Mouse (Mus musculus): ENCODE measurements around the gene Atm. TPM values are rescaled to one million over a fixed set of nuclear protein-coding genes. Genes with fewer than 3 reads are reported as not detected.
A peak's percentile ranks its signal among the peaks of the same experiment; 100 is the strongest.

The Atm gene
- total RNA-seq (2021): 10 to 100 TPM; 24.2 to 27.5 TPM
- long read RNA-seq, partial matches to known transcripts: 2 of 3 reads
- long read RNA-seq, other reads (novel, unspliced or antisense): 1 of 3 reads

DNA sequence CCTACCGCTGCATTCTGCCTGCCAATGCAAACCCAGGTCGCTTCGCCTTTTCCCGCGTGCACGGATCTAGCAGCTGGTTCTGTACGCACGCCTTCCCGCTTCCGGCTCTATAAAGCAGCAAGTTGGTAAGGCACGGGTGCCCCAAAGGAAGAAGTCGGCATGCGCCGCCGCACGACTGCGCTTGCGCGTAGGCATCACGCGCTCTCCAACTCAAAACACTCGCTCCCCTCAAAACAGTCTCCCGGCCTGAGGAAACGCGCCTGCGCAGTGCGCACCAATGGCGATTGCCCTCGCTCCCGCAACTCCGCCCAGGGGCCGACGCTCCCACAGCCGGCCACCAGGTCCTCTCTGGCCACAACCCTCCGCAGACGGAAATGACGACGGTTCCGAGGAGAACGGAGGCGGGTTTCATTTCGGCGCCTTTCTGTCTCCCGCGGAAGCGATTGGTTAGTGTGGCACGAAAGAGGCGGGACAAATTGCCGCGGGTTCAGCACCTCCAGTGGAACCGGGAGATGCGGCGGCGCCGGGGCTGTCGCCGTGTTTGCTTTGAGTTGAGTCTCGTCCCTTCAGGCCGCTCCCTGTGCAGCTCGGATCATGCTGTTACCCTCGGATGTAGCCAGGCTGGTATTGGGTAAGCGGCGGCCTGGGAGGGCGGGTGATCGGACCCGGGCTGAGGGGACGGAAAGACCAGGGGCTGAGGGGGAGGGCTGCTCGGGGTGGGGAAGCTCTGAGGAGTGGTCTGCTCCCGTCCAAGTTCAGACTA is at the start of gene Atm, which contains the start of gene Npat:
Gene Atm (minus strand): TSS at position 183 of the 763 bp plus-strand sequence.
Gene Npat (plus strand): TSS at position 490 of the 763 bp plus-strand sequence.
- peak; percentile 99 for DNase-seq (ENCODE audit: low spot score in 2 of 2)

DNA sequence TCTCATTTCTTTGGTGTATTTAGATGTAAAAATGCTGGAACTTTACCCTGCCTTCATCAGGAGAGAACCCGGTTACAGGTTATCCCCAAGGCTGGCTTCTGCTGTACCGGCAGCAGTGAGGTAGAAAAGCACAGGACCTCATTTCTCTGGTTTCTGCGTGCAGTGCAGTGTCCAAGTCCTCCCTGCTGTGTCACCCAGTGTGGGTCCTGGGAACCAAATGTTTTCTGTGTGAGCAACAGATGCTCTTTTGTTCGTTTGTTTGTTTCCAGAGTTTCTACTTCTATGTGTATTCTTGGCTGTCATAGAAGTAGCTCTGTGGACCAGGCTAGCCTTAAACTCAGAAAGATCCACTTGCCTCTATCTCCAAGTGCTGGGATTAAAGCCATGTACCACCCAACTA is 45.3 kb upstream of the Atm start:
- no peak for DNase-seq (ENCODE audit: low spot score in 2 of 2)

DNA sequence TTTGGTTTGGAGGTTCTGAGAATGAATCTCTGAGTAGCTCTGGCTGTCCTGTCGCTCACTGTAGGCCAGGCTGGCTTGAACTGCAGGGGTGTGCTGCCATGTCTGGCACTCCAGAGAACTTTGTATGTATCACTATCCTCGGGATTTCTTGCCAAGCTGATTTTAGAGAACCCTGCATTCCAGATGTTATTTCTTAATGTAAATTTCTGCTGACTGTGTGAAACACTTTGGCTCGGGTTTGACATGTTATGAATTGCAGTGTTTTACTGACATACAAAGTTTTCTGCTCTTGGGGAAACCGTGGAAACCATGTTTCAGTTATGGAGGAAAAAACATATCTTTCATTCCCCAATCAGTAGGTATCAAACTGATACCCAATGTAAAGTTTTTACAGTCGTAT is 39.2 kb upstream of the Atm start:
- no peak for DNase-seq (ENCODE audit: low spot score in 2 of 2)

DNA sequence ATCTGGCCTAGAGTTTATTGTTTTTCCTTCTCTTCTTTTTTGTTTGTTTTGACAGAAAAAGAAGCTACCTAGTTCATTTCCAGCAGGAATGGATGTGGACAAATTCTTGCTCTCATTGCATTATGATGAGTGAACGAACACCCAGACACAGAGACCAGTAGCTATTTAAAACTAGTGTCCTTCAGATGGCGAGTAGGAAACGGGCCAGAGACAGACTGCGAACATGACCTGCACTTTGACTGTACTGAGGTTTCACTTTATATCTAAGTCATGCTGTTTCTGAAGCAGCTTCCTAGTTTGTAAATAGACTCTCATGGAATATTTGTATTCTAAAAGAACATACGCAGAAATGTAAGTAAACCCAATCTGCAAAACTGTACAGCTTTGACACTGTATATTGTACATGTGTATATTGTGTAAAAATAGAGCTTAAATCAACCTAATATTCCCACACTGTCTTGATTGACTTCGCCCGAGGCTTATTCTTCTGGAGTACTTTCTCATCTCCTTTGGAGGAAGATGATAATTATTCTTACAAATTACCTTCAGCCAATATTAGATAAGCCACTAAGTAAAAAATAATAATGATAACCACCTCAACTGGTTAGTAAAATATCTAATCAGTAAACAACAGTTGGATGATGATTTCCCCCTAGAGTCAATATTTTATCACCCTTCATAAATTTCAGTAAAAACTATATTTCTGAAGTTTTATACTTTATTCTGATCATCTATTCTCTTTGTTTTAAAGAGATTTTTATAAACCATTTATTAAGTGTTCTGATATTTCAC is 36.2 kb upstream of the Atm start:
- DNase-seq (ENCODE audit: low spot score in 2 of 2): no peak

DNA sequence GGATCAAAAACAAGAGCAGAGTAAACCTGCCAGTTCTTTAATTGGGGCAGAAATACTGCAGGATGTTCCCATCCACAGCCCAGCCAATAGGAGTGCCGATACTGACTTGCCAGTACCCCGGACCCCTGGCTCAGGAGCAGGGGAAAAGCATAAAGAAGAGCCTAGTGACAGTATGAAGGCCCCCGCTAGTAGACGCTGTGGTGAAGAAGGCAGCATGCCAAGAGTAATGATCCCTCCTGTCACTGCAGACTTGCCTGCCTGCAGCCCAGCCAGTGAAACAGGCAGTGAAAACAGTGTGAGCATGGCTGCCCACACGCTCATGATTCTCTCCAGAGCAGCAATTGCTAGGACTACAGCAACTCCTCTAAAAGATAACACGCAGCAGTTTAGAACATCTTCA is 34.1 kb upstream of the Atm start:
- peak; percentile 36 to 54 for DNase-seq (ENCODE audit: low spot score in 2 of 2)

DNA sequence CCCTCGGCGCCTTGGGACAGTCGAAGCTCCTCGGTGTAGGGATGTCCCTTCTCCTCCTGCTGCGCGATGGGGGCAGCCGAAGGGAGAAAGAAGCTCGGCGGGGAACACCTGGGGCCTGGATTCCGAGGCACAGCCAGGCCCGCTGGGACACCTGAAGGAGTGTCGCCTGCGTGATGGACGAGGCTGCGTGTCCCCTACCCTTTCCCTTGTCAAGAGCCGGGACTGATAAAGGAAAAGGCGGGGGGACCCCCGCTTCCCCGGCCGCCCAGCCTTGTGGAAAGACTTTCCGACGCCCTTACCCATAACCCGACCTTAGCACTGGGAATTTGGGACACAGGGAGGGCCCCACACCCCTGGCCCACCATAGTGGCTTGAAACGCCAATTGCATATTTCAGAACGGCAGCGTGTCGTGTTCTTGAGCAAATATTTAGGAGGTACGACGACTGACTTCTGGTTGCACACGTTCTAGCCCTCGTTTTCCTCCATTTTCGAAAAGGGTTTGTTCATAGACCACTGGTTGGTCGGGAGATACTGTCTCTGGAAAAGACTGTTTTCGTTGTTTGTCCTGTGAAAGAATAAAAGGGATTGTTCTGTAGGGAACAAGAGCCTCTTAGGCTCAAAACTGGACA is 911 bp upstream of the Atm start:
- no peak for DNase-seq (ENCODE audit: low spot score in 2 of 2)

DNA sequence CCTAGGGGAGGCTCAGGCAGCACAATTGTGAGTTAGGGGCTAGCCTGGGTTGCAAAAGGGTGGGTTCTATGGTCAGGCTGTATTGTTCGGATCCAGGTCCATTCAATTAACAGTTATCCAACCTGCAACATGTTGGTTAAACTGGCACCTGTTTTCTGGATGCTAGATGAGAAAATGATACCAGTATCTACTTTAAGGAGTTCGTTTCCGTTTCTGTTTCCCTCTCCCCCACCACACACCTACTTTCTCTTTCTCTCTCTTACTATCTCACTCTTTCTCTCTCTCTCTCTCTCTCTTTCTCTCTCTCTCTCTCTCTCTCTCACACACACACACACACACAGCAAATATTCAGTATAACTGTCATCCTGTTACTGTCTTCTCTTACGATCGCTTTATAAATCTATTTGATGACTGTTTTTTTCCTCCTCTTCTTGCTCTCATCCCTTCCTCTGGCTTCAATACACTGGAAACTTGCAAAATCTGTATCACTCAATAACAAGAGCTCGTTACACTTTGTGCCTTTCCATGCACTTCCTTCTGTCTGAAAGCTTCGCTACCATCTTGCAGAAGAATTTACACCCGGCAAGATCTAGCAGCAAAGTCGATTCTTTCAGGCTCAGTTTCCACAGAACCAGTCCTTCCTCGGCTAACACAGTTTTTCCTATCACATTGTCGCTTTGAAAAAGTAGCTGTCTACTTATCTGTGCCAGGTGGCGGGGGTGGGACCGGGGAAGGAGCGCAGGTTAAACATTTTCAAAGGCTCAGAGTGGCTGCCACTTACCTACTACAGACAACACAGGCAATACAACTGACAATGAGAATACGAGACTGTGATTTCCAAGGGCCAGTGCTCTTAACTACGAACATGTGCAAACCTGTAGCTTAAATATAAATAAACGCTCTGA is 872 bp downstream of the Atm start:
- DNase-seq (ENCODE audit: low spot score in 2 of 2): no peak

DNA sequence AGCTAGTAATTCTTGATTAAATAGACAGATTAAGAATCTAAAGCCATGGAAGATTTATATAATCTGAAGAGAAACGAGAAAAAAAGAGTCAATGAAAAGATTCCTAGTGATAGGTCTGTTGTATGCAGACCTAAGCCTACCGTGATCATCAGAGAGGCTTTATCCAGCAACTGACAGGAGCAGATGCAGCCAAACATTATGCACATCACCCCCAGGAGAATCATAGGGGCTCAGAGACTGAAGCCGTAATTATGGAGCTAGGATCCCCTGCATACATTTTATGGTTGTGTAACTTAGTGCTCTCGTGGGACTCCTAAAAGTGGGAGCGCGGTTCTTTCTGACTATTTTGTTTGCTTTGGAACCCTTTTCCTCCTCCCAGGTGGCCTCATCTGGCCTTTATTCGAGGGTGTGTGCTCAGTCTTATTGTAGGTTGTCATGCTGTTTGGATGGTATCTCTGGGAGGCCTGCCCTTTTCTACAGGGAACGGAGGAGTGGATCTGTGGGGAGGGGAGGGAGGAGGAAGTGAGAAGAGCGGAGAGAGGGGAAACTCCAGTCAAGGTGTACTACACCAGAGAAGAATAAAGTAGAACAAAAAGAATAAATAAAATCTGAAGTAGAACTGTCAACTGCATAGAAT is 19.0 kb downstream of the Atm start:
- no peak for DNase-seq (ENCODE audit: low spot score in 2 of 2)

DNA sequence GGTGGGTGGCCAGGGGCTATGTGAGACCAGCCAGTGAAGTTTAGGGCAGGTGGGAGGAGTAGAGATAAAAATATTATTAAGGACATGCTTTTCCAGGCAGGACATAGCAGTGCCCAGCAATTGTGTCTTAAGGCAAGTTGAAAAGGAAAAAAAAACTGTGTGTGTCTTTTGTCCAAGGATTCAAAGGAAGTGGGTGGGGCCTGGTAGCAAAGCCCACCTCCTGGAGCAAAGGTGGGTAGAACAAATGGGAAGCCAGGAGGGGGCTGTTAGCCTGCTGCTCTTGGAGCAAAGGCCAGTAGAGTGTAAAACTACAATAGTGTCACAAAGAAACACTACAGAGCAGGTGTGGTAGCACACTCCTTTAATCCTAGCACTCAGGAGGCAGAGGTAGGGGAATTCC is 22.4 kb downstream of the Atm start:
- no peak for DNase-seq (ENCODE audit: low spot score in 2 of 2)

DNA sequence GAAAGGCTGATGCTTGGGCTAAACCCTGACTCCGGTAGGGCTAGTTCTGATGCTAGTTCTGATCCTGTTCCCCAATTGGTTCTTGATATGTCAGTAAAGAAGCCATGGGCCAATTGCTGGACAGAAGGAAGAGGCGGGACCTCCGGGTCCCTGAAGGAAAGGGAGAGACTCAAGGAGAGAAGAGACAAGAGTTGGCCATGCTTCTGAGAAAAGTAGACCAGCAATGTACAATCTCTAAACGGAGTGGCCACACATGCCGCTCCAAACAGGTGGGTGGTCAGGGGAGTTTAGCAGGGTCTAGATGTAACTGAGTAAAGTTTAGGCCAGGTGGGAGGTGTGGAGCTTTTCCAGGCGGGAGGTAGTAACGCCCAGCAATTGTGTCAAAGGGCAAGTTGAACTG is 28.5 kb downstream of the Atm start:
- DNase-seq (ENCODE audit: low spot score in 2 of 2): no peak

DNA sequence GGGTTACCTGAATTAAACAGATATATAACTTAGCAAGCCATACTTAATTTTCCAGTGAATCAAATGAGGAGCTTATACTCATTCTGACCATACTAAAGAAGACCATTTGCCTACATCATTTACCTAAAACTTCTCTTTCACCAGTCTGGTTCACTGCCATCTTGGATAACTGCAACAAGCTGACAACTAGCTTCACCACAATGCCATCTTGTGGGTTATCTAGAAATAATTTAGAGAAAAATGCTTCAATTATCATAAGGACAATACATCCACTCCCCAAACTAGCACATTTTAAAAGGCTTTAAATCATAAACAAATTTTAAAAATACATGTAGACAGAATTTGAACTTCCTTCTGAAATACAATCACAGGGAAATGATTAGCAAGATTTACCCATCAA is 50.7 kb downstream of the Atm start:
- no peak for DNase-seq (ENCODE audit: low spot score in 2 of 2)

DNA sequence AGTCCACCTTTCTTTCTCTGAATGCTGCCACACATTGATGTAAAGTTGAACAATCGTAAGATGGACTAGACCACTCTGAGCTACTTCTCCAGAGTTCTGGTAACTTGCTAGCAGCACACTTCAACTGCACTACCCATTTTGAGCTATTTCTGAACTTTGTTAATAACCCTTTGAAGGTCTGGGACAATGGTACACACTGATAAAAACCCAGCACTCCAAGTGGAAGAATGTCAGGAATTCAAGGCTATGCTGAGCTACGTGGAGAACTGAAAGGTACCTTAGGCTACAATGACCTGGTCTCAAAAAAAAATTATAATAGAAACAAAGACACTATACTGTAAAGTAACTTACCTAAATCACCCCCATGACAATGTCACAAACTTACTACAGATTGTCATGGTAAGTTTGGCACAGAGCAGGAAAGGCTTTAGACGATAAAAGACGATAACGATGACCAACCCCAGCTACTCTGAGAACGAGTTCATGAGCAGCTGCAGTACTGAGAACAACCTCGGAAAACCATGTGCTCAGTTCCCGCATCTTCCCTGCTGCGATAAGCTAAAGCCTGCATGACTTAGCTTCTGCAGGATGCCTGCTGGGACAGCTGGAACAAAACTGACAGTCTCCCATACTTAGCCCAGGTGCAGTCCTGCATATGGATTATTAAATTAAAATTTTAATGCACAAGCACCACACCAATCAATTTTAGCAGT is 63.6 kb downstream of the Atm start:
- DNase-seq (ENCODE audit: low spot score in 2 of 2): no peak

DNA sequence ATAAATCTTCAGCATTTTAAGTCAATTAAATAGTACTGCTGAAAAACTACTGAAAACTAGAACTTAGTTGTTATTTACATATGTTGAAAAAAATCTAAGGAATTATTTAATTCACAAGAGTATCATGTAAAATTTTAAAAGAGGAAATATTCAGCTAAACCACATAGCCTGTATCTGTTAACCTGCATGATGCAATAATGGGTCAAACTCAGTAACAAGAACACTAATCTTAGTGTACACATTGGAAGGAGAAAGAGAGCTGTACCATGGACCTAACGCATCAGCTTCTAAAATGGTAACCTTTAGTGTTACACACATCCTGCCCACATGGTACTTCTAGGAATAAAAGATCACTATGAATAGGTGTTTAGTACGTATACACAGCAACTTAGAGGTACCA is 84.5 kb downstream of the Atm start:
- DNase-seq (ENCODE audit: low spot score in 2 of 2): no peak

DNA sequence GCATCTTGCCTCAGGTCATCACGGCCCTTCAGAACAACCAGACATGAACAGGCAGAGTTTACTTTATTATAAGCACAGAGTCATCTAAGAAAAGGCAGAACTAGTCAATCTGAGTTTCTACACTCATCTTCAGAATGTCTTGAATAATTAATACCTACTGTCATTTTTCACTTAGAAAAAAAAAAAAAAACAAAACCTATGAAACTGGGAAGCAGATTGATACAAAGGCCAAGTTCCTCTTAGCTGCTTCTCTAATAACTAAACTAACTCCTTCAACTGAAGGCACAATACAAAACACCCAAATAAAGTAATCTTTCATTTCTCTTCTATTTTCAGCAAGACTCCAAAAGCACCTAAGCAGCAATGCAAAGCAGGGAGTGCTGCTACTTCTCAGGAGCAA is 85.9 kb downstream of the Atm start:
- no peak for DNase-seq (ENCODE audit: low spot score in 2 of 2)

DNA sequence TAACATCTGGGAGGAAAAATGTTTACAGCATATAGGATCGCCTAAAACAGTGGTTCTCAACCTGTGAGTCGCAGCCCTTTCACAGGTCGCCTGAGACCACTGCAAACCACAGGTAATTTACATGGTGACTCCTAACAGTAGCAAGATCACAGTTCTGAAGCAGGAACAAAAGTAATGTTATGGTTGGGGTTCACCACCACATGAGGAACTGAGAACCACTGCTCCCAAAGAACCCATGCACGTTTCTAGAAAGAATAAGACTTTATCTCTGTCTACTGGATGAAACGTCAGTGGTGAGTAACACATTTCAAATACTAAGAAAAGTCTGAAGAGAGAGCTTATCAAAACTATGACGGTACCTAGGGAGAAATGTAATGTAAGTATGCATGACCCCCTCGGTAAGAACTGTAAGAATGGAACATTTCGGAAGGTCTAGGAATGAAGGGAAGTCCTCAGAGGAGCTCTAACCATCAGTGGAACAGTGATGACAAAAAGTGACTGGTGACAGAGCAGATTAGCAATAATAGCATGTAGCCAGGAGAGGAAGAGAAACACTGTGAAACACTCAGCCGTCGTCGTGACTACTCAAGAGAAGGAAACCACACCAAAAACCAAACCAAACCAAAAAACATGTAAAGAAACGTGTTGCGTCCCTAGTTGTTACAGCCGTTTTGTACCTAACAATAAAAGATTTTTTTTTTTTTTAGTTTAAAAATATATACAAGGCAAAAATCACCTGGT is 100.5 kb downstream of the Atm start:
- no peak for DNase-seq (ENCODE audit: low spot score in 2 of 2)

DNA sequence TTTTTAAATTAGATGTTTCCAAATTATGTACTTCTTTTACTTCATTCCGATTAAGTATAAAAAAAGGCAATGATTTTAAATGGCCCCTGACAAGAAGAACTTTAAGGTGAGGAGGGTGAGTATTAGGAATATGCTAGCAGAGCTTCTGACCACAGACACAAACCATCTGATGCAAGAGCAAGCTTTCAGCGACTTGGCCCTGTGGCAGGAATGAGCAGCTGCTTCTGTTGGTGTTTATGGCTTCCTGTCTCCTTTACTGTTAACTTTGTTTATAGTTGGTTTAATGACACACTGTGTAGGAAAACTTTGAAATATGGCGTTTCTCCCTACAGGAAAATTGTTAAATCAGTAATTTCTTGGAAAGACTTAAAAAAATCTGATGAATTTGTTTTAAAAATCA is 108.9 kb downstream of the Atm start:
- DNase-seq (ENCODE audit: low spot score in 2 of 2): no peak

DNA sequence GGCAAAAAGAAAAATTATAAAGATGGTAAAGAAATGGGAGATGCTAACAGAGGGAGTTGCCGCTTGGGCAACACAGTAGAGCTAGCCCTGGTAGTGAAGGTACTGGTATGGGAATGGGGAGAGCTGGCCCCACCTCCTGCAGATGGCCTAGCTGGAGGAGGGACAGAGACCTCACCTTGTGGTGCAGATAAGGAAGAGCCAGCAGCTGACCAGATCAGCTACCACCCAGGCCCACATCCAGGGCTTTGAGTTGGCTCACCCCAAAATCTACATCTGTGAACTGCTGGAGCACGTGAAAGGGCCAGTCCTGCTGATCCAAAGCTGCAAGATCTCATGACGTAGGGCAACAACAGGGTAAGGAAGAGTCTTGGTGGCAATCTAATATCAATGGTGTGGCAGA is 109.8 kb downstream of the Atm start:
- DNase-seq (ENCODE audit: low spot score in 2 of 2): no peak

DNA sequence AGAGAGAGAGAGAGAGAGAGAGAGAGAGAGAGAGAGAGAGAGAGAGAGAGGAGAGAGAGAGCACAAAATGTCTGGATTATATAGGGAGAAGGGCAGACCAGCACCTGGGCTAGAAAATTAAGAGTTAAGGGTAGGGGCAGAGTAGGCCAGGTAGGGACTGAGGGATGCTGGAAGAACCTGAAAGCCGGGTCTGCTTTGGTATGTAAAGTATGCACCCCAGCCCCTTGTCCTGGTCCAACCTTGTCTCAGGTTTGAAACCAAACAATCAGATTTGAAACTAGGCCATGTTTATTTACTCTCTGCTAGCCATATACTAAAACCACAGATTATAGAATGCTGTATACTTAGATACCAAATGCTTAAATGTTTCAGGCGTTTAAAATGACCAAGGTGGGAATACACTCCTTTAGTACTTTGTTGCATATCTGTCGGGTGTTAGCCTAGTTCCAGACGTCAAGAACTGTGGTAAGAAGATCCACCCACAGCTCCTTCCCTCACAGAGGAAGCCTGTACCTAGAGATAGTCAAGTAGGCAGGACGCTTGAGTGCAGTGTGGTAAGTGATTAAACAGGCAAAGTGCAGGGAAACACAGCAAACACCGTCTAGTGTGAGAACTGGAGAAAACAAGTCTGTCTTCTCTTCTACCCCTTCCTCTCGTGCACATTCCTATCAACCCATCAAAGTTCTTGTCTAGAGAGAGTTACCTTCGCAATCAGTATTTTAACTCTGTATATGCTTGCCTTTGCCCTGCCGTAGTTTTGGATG is 114.2 kb downstream of the Atm start:
- no peak for DNase-seq (ENCODE audit: low spot score in 2 of 2)
